Mouse (Mus musculus) monocyte, adult 2 months (primary cell): ENCODE data around the gene Micu1.

Source experiments
- DNase-seq, 2 experiments: peaks; one replicate each; pipeline ENCODE4 v3.0.0; 2022; ENCODE audit warnings: low spot score in 2 of 2, low read depth in 1 of 2

Gene Micu1

GRCm38 (mm10) chr10:59879255-59880028, 177.2 kb downstream of the Micu1 start, which contains the start of gene Dnajb12:
Gene Dnajb12, plus strand, starts transcription at chr10:59879556.
- peak; percentile 76 to 86 for DNase-seq

DNA sequence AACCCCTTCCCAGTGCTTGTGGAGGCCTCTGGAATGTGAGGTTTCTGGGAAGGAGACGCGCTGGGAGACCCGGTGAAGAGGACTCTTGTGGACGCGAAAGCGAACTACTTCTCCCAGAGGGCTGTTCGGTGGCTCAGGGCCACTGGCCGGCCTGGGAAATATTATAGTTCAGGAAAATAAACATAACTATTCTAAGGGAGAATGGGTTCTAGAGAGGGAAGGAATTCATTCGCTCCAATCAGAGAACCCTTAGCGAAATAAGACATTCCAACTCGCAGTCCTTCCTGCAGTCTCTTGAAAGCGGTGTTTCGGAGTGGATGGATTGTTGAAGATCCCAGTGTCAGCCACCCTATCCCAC, 177.7 kb downstream of the Micu1 start:
- no peak for DNase-seq

DNA sequence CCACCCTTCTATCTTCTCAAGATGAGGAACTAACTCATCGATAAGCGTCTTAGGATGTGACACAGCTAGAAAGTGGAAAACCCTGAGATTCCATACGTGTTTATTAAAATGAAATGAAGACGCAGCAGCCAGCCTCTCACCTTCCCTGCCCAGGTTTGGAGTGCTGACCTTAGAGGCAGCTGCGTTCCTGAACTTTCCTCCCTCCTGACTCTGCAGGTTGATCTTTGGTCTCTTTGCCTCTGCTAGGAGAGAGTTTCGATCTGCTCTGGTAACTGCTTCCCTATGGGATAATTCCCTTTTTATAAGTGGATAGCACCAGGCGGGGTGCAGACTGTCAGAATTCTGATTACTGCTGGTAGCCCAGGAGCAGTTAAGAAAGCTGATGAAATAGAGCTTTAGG, 178.6 kb downstream of the Micu1 start:
- no peak for DNase-seq

DNA sequence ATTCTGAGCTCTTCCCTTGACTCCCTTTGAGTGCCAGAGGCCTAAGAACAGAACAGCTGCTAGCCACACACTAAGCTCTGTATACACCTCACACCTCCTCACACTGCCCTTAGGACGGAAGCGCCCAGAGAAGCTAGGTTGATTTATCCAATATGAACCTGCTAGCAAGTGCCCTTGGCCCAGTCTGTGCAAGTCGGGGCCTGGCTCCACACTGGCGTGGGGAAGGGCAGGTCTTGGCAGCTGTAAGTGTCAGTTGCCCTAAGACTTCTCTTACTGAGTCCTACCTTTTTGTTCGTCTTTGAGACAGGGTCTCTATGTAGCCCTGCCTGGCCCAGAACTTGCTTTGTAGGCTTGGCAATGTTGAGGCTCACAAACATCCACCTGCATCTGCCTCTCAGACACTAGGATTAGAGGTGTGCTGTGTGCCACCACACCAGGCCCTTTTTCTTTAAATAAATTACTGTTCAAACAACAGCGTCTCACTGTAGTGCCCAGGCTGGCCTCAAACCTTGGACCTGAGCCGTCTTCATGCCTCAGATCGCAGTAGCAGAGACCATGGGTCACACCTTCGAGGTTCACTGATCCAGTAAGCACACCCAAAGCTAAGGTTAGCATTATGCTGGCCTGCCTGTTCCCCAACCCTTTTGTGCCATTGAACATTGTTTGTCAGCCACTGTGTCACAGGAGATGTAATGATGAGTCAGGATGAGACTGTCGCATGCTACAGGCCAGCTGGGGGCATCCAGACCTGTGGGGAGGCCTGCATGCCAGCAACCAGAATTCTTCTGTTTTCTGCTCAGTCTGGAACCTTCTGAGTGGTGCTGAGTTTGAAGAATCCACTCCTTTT, 182.3 kb downstream of the Micu1 start:
- DNase-seq, result no peak

DNA sequence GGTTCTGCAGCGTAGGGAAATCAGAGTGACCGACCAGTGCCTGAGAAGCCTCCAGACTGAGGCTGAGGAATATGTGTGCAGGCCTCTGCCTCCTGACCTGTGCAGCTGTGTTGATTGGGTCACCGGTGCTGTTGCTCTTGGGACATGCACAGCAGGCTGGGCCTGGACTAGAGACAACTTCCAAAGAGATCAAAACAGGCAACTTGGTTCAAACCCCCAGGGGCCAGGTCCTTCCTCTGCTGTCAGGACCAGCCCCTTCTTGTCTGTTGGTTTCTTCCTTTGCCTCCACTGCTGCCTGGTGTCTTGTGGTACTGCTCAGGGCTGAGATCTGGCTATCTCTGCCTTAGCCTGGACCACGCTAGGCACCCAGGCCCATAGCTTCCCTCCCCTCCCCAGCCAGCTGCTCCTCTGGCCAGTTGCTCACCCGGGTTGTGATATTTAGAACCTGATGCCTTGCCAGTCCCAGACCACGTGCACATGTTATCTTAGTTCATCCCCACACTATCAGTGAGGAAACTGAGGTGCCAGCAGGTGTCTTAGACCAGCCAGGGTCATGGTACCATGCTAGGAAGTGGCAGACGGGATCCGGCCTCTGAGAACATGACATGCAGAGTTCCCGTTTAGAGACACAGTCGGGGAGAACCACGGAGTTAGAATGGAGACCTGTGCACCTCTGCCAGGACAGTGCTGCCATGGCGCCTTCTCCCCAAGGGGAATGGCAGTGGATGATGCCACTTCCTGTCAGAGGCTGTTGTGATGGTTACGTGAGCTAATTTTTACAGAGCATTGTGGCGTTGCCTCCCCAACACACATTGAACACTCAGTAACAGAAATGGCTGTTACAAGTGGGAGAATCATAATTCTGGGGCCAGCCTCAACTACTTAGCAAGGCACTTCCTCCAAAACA, 183.2 kb downstream of the Micu1 start:
- DNase-seq, result no peak

DNA sequence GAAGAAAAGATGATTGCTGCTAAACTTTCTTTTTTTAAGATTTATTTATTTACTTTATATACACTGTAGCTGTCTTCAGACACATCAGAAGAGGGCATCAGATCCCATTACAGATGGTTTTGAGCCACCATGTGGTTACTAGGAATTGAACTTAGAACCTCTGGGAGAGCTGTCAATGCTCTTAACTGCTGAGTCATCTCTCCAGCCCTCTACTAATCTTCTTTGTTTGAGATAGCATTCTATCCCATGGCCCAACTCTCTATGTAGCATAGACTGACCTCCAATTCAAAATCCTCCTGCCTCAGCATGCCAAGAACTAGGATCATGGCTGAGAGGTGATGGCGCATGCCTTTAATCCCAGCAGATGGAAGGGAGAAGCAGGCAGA, 183.8 kb downstream of the Micu1 start:
- DNase-seq, result no peak

- DNase-seq, result no peak
Measured at GRCm38 (mm10) chr10:59887432-59887831, 185.2 kb downstream of the Micu1 start.

- no peak for DNase-seq
Measured at GRCm38 (mm10) chr10:59889339-59889738, 187.1 kb downstream of the Micu1 start.

- DNase-seq, result no peak
Measured at GRCm38 (mm10) chr10:59889953-59890751, 187.9 kb downstream of the Micu1 start.

DNA sequence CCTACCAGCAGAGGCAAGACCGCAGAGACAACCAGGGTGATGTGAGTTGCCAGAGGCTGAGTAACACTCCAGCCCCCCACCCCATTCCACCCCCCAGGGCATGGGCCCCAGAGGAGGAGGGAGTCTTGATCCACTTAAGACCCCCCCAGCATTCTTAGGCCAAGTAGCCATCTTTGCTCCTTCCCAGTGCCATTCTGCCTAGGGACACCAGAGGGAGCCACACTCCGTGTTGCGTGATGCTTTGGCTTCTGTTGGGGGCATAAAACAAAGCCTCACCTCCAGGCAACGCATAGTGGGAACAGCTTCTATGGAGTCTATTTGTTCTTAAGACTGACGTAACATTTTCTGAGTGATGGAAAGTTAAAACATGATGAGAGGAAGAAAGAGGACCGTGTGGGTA, 190.7 kb downstream of the Micu1 start:
- DNase-seq, result no peak

DNA sequence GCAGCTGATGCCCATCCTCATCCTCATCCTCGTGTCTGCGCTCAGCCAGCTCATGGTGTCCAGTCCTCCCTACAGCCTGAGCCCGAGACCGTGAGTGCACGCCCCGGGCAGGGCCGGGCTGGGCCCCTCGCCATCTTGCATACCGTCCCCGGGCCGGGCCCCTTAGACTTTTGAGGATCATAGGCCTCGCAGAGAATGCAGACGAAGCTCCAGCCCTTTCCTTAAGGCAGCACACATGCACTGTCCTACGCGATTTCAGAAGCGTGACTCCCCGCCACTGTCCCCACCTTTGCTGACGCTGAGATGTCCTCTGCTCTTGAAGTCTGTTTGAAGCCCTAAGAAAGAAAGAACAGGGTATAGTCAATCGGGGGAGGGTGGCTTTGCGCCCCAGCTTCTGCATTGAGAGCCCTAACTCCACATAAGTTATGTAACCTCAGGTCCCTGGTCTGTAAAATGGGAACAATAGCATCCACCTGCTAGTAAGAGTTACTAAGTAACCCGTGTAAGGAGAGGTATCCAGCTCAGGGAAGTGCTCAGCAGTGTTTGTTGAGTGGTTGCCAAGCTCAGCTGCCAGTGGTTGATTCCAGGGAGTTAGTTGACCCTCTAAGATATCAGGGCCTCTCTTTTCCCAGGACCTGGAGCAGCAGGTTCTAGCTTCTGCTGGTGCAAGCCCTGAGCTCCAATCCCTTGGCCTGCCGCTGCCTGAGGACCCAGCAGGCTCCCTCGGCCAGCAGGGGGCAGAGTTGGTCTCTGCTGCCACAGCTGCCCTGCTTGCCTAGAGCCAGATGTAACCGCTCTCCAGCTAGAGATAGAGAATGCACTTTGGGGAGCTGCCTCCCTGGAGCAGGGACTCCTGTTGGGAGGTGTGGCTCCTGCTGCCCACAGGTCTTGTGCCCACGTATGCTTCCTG, 192.2 kb downstream of the Micu1 start:
- peak in 1 of 2 experiments; percentile 66 for DNase-seq

GRCm38 (mm10) chr10:59895460-59896186, 193.3 kb downstream of the Micu1 start:
- no peak for DNase-seq

DNA sequence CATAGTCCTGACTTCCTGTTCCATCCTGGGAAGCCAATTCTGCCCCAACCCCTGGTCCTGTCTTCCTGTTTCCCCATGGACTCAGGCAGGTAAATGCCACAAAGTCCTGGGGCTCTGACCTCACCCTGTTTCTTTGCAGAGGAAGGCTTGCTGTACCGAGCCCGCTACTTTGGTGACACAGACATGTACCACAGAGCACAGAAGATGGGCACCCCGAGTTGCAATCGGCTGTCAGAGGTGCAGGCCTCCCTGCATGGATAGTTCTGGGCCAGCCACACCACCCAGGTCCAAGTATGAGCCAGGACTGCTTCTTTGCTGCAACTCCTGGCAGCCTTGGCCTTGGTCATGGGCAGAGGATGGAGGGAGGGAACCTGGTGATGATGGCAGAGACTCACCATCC, 193.9 kb downstream of the Micu1 start:
- DNase-seq, result no peak

DNA sequence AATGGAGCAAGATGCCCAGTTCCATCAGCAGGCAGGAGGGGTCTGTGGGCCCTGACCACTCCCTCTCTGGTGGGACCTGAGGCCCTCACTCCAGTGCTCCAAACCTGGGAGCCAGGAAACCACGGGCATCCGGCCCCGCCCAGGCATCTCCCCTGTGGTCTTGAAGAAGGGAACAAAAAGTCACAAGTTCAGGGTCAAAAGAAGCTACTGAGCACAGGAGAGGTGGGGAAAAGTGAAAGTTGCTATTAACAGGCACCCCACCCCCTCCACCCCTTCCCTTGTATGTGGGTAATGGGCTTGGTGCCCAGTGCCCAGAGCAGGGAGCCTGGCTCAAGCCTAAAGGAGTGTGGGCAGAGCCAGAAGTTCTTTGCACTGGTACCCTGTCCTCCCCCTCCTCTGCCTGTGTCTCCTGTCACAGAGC, 194.6 kb downstream of the Micu1 start:
- peak; percentile 61 to 69 for DNase-seq

DNA sequence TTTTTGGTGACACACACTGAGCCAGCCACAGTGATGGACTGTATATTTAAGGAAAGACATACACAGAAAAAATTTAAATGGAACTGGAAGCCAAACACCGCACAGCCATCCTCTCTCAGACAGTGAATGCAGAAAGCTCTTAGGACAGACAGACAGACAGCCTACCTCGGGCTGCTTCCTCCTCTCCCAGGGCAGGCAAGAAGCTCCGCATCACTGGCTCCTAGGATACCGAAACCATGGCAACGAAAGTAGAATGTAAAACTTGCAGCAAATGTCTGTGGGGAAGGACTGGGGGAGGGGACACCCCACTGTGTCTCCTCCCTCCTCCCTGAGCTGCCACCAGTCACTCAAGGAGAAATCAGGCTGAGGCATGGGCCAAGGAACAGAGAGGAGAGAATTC, 195.2 kb downstream of the Micu1 start:
- DNase-seq, result peak; percentile 48 to 59

- DNase-seq, result no peak
Measured at GRCm38 (mm10) chr10:59898180-59898778, 196.0 kb downstream of the Micu1 start.

GRCm38 (mm10) chr10:59898935-59899334, 196.7 kb downstream of the Micu1 start:
- DNase-seq, result no peak
